Mouse (Mus musculus): Measurements from ENCODE around the gene Sv2b. TPM values are rescaled to one million over a fixed set of nuclear protein-coding genes. Genes with fewer than 3 reads are reported as not detected.

Gene Sv2b
- polyA plus RNA-seq, 1 experiment from 2014 or later: 2.6 TPM

- Histone ChIP-seq H3K4me1 (no peaks in the 10 kb centered on the region), H3K4me2 (replicated peaks) (no peak overlapping the region), H3K4me3 (no peak overlapping the region), H3K9me3 (replicated peaks) (no peaks in the 10 kb centered on the region), H3K36me3 (no peaks in the 10 kb centered on the region), H3K27ac (no peak overlapping the region), H3K9ac (no peak overlapping the region), H3K27me3 (peaks cover 8% of the 10 kb centered on the region)
- ATAC-seq (ENCODE audit: low FRiP score): no peak
- 68% methylated on average over 5 of the region's 5 CpGs for WGBS
Measured at GRCm38 (mm10) chr7:75314873-75315272, 5.8 kb upstream of the Sv2b start.

DNA sequence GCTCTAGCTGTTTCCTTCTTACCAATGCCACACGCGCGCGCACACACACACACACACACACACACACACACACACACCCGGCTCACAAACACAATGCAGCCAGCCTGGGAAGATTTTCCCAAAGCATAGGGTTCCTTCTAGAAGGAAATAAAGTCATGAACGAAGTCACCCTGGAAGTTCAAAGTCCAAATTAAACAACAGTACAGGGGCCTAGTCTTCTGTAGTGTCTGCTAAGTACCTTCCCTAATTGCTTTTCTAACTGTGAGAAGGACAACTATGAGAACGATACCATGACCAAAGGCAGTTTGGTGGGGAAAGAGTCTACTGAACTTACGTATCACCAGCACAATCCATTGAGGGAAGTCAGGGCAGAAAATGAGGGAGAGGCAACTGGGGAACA, 508 bp upstream of the Sv2b start:
- Histone ChIP-seq H3K36me3 (no peaks in the 10 kb centered on the region), H3K27me3 (peaks cover 44% of the 10 kb centered on the region), H3K27ac (no peak overlapping the region), H3K4me2 (replicated peaks) (peak overlapping the region; percentile 98; the same call in 1 of the 2 replicates), H3K4me1 (peaks cover 10% of the 10 kb centered on the region; the same call in 1 of the 2 replicates), H3K9me3 (replicated peaks) (no peaks in the 10 kb centered on the region), H3K4me3 (no peak overlapping the region), H3K9ac (no peak overlapping the region)
- ATAC-seq (ENCODE audit: low FRiP score): no peak; the same call in 1 of the 2 replicates
- WGBS: 89% methylated on average over 8 of the region's 8 CpGs

DNA sequence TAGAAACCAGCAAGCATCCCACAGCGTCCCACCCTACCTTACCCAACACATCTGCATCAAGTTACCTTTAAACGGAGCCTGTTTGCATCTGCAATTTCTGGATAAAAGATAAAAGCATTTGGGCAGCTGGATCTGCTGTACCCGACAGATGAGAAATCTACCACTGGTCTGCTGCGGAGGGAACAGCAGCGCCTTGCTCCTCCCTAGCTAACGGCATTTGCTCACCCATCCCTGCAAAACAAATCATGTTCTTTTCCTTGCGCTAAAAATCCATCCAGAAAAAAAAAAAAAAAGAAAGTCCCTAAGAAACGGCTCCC, 964 bp downstream of the Sv2b start:
- Histone ChIP-seq H3K4me2 (replicated peaks) (peak overlapping the region; percentile 98), H3K4me1 (peaks cover 10% of the 10 kb centered on the region; the same call in 1 of the 2 replicates), H3K36me3 (no peaks in the 10 kb centered on the region), H3K4me3 (peak overlapping the region; percentile 48), H3K27ac (no peak overlapping the region), H3K27me3 (peaks cover 44% of the 10 kb centered on the region), H3K9ac (no peak overlapping the region; the same call in 1 of the 2 replicates), H3K9me3 (replicated peaks) (no peaks in the 10 kb centered on the region)
- 7% methylated on average over 8 of the region's 8 CpGs for WGBS
- no peak for ATAC-seq (ENCODE audit: low FRiP score)

DNA sequence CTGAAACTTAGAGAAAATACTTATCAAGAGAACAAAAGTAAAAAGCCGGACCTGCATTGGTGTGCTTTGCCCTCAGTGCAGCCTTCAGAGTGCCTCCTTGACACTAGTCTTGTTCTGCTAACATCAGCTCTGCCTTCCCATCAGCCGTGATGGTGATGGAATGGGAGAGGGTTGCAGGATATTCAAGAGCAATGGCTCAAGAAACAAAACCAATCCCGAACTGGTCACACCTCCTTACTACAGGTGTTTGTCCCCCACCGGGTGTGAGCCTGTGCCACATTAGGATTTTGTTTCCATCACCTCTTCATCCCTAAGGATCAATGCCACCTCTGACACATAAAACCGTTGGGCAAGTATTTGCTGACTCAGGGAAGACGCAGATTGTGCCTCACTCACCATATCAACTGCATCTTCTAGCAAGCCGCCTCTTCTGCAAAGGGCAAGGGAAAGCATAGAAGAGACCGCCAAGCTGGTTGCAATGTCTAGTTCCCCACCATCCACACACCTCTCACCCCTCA, 1.4 kb downstream of the Sv2b start:
- no peak for ATAC-seq (ENCODE audit: low FRiP score)
- WGBS: 62% methylated on average over 8 of the region's 8 CpGs
- H3K9me3 ChIP-seq (replicated peaks): no peaks in the 10 kb centered on the region
- H3K9ac ChIP-seq: no peak overlapping the region
- H3K27ac ChIP-seq: no peak overlapping the region
- H3K4me3 ChIP-seq: peak overlapping the region; percentile 48; the same call in 1 of the 2 replicates
- H3K36me3 ChIP-seq: no peaks in the 10 kb centered on the region
- peaks cover 10% of the 10 kb centered on the region; the same call in 1 of the 2 replicates for H3K4me1 ChIP-seq
- peak overlapping the region; percentile 98 for H3K4me2 ChIP-seq (replicated peaks)
- peaks cover 44% of the 10 kb centered on the region for H3K27me3 ChIP-seq

DNA sequence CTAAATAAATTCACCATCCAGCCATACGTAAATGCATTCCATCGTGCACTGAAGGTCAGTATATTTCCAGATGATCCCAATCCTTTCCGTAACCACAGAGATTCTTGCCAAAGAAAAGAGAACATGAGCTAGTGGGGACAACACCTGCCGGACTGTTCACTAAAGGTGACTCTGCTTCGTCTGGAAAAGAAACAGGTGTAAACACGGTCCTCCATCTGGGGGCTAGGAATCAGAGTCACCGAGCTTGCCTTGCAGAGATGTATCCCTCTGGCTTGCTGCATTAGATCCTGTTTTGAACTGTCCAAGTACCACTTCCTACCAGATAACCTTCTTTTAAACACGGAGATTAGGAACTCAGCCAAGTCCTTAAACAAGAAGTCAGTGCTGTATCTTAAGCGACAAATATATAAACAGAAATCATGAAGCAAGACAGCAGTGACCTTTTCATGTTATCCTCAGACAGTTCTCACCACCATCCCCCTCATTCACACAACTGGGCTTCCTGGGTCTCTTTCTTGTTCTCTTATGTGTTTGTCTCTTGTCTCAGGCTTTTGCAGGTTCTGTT, 3.1 kb downstream of the Sv2b start:
- Histone ChIP-seq H3K4me3 (no peak overlapping the region), H3K4me2 (replicated peaks) (no peak overlapping the region), H3K27me3 (peaks cover 44% of the 10 kb centered on the region), H3K27ac (no peak overlapping the region), H3K36me3 (no peaks in the 10 kb centered on the region), H3K9me3 (replicated peaks) (no peaks in the 10 kb centered on the region), H3K4me1 (peaks cover 10% of the 10 kb centered on the region; the same call in 1 of the 2 replicates), H3K9ac (no peak overlapping the region)
- ATAC-seq (ENCODE audit: low FRiP score): no peak
- 85% methylated on average over 9 of the region's 9 CpGs for WGBS

GRCm38 (mm10) chr7:75302523-75303215, 6.4 kb downstream of the Sv2b start:
- no peak overlapping the region for H3K4me2 ChIP-seq (replicated peaks)
- peaks cover 16% of the 10 kb centered on the region for H3K27me3 ChIP-seq
- H3K27ac ChIP-seq: no peak overlapping the region
- no peak overlapping the region for H3K4me3 ChIP-seq
- H3K9me3 ChIP-seq (replicated peaks): no peaks in the 10 kb centered on the region
- H3K9ac ChIP-seq: no peak overlapping the region
- no peaks in the 10 kb centered on the region for H3K36me3 ChIP-seq
- no peaks in the 10 kb centered on the region for H3K4me1 ChIP-seq
- WGBS: 86% methylated on average over 6 of the region's 6 CpGs
- ATAC-seq (ENCODE audit: low FRiP score): no peak

- Histone ChIP-seq H3K4me2 (replicated peaks) (no peak overlapping the region), H3K9me3 (replicated peaks) (no peaks in the 10 kb centered on the region), H3K36me3 (no peaks in the 10 kb centered on the region), H3K4me1 (peaks cover 9% of the 10 kb centered on the region), H3K9ac (no peak overlapping the region), H3K27me3 (no peaks in the 10 kb centered on the region), H3K4me3 (no peak overlapping the region), H3K27ac (no peak overlapping the region)
- WGBS: 91% methylated on average over 4 of the region's 4 CpGs
- no peak for ATAC-seq (ENCODE audit: low FRiP score)
Measured at GRCm38 (mm10) chr7:75299245-75299644, 9.8 kb downstream of the Sv2b start.

DNA sequence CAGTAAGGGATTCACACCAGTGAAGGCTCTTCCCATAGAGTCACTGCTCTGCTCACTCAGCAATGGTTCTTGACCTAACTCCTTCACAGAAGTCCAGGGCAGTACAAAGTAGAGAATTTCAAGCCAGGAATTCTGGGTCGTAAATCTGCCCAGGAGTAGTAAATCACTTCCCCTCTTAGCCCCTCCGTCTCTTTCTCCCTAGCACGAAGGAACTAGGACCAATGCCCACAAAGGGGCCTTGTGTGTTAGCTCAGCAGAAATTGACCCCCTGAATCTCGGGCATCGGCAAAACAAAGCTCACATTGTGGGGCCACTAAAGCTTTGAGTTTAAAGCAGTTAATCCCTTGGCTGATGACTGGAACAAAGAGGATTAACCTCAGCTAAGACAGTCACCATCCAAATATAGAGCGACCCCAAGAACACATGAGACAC, 12.4 kb downstream of the Sv2b start:
- Histone ChIP-seq H3K9me3 (replicated peaks) (no peaks in the 10 kb centered on the region), H3K9ac (no peak overlapping the region), H3K27me3 (no peaks in the 10 kb centered on the region), H3K36me3 (no peaks in the 10 kb centered on the region), H3K4me3 (no peak overlapping the region), H3K27ac (no peak overlapping the region), H3K4me2 (replicated peaks) (no peak overlapping the region), H3K4me1 (peaks cover 9% of the 10 kb centered on the region)
- ATAC-seq (ENCODE audit: low FRiP score): no peak
- WGBS: 22% methylated on average over 6 of the region's 6 CpGs

GRCm38 (mm10) chr7:75295228-75295865, 13.7 kb downstream of the Sv2b start:
- peaks cover 9% of the 10 kb centered on the region for H3K4me1 ChIP-seq
- WGBS: 26% methylated on average over 5 of the region's 5 CpGs
- H3K4me3 ChIP-seq: no peak overlapping the region
- no peaks in the 10 kb centered on the region for H3K27me3 ChIP-seq
- peak; percentile 40; the same call in 1 of the 2 replicates for ATAC-seq (ENCODE audit: low FRiP score)
- no peak overlapping the region for H3K9ac ChIP-seq
- no peaks in the 10 kb centered on the region for H3K36me3 ChIP-seq
- no peaks in the 10 kb centered on the region for H3K9me3 ChIP-seq (replicated peaks)
- H3K4me2 ChIP-seq (replicated peaks): no peak overlapping the region
- no peak overlapping the region for H3K27ac ChIP-seq

GRCm38 (mm10) chr7:75292246-75292645, 16.8 kb downstream of the Sv2b start:
- no peak overlapping the region for H3K27ac ChIP-seq
- no peak for ATAC-seq (ENCODE audit: low FRiP score)
- H3K36me3 ChIP-seq: no peaks in the 10 kb centered on the region
- H3K4me2 ChIP-seq (replicated peaks): no peak overlapping the region
- H3K27me3 ChIP-seq: no peaks in the 10 kb centered on the region
- H3K9ac ChIP-seq: no peak overlapping the region
- H3K4me1 ChIP-seq: peaks cover 9% of the 10 kb centered on the region
- 0 out of 2 replicates have a peak, but pooled peaks cover 8% of the 10 kb centered on the region for H3K9me3 ChIP-seq (replicated peaks)
- H3K4me3 ChIP-seq: no peak overlapping the region
- 50% methylated on average over 3 of the region's 3 CpGs for WGBS

DNA sequence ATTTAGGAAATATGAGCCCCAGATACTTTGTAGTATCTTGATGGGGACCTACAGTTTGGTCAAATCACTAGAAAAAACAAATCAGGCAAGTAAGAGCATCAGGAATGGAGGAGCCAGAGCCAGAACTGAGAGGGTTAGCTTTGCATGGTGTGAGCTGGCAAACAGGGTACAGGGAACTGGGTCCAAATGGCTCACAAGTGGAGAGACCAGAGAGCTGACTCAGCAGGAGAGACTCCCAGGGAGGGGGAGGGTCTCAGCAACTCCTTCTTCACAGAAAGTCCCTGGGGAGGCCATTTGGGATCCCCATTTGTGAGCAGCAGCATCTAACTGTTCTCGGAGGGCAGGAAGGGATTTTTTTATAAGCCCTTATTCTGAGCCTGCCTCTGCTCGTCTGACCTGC, 18.5 kb downstream of the Sv2b start:
- WGBS: 35% methylated on average over 2 of the region's 2 CpGs
- H3K4me1 ChIP-seq: peaks cover 7% of the 10 kb centered on the region
- 0 out of 2 replicates have a peak, but pooled peaks cover 8% of the 10 kb centered on the region for H3K9me3 ChIP-seq (replicated peaks)
- no peak overlapping the region for H3K4me3 ChIP-seq
- no peak overlapping the region for H3K9ac ChIP-seq
- H3K27ac ChIP-seq: no peak overlapping the region
- no peak for ATAC-seq (ENCODE audit: low FRiP score)
- no peak overlapping the region for H3K4me2 ChIP-seq (replicated peaks)
- no peaks in the 10 kb centered on the region for H3K27me3 ChIP-seq
- H3K36me3 ChIP-seq: no peaks in the 10 kb centered on the region

- no peak overlapping the region for H3K4me2 ChIP-seq (replicated peaks)
- ATAC-seq (ENCODE audit: low FRiP score): no peak
- H3K4me1 ChIP-seq: no peaks in the 10 kb centered on the region
- no peaks in the 10 kb centered on the region for H3K27me3 ChIP-seq
- H3K36me3 ChIP-seq: no peaks in the 10 kb centered on the region
- H3K9me3 ChIP-seq (replicated peaks): 0 out of 2 replicates have a peak, but pooled peaks cover 8% of the 10 kb centered on the region
- 89% methylated on average over 6 of the region's 6 CpGs for WGBS
- no peak overlapping the region for H3K4me3 ChIP-seq
- no peak overlapping the region for H3K9ac ChIP-seq
- no peak overlapping the region for H3K27ac ChIP-seq
Measured at GRCm38 (mm10) chr7:75287237-75287636, 21.8 kb downstream of the Sv2b start.
